Mouse (Mus musculus): ENCODE measurements around the gene Jakmip3.

- TF ChIP-seq GATA1 (IDR thresholded peaks at IDR 0.05; ENCODE audit: borderline replicate concordance, low read length) (no peak), CTCF (IDR thresholded peaks at IDR 0.05; ENCODE audit: low read depth, low read length) (no peak), TAL1 (conservative IDR thresholded peaks at IDR 0.05; ENCODE audit: low read depth, low read length) (no peak)
These were observed 71.1 kb downstream of the Jakmip3 start for GRCm38 (mm10) chr7:139011586-139011985.
